Mouse (Mus musculus): Measurements from ENCODE around the gene Tcaf2. TPM values are rescaled to one million over a fixed set of nuclear protein-coding genes. Genes with fewer than 3 reads are reported as not detected.

Tcaf2 gene
- 3.6 and 3.7 TPM in 2 replicates for polyA plus RNA-seq (2014; fragmentation: Nextera tagmentation; extraction: Ambion mirVana)

DNA sequence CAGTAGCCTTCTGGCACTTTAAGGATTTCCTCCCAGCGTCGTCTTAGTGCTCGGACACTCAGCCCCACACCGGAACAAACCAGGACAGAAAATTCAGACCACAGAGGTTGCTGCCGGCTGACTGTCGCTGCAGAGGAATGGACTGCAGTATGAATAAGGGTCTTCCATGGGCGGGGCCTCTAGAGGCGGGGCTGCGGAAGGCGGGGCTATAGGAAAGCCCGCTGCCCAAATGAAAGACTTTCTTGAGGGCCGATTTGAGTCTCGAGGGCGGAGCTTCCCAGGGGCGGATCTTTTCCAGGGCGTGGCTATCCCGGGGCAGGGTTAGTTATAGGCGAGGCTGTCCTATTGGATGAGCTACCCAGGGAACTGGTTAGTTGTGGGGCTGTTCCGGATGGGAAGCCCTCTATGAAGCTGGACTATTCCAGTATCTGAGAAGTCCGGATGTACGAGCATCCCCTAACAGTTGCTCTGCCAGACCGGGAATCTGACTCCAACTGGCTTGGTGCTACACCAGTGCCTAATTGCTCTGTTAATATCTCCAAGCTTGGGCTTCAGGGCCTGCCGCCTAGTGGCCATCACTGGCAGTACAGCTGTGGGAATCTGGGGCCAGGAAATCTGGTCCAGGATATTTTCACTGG is at the start of gene Tcaf2:
Gene Tcaf2, minus strand, starts transcription at position 343 of the 638 bp plus-strand sequence.
- DNase-seq (peak; percentile 96), ATAC-seq (ENCODE audit: insufficient read depth) (peak; percentile 100)
- Histone ChIP-seq H3K36me3 (ENCODE audit: insufficient read depth) (no peaks in the 10 kb centered on the region), H3K4me3 (ENCODE audit: low read depth, low read length) (peak within 1 kb of the TSS; percentile 40), H3K27me3 (ENCODE audit: insufficient read depth, low read length) (no peaks in the 10 kb centered on the region), H3K4me2 (peak within 1 kb of the TSS; percentile 67), H3K4me1 (ENCODE audit: insufficient read depth) (no peaks in the 10 kb centered on the region), H3K9ac (peak within 1 kb of the TSS; percentile 41; the same call in 1 of the 2 replicates), H3K27ac (ENCODE audit: low read depth) (no peak within 1 kb of the TSS), H3K9me3 (ENCODE audit: low read depth, low read length) (no peaks in the 10 kb centered on the region)
- WGBS: 0% methylated on average over 23 of the region's 23 CpGs
- TF ChIP-seq CTCF (IDR thresholded peaks at IDR 0.05; ENCODE audit: low read depth): peak; percentile 94

DNA sequence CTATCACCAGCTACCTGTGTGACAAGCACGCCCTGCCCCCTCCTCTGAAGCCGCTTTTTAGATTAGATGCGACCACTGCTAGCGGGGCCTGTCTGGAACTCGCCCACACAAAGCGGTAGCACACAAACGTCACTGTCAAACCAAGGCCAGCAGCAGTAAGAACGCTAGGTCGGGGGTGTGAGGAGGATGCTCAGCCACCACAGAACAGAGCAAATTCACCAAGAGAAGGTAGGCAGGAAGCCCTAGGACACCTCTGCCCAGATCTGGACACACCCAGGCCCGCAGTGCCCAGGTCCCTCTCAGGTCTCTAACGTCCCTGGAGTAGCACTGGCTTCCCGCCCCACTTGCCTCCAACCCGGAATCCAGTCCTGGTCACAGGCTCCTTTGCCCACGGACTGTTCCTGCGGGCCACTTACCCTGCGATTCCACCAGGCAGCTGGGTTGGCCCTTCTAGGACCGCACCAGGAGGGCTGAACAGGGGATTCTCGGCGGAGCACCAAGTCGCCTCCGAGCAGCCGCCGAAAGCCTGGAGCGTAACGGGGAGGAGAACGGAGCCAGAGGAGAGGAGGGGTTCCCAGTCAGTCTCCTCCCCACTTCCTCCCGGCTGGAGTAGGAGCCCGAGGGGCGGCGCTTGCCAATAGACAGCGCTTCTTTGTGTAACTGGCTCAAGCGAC is 47.6 kb upstream of the Tcaf2 start:
- no peaks in the 10 kb centered on the region for H3K27me3 ChIP-seq (ENCODE audit: insufficient read depth, low read length)
- ATAC-seq (ENCODE audit: insufficient read depth): peak; percentile 95
- H3K4me1 ChIP-seq (ENCODE audit: insufficient read depth): peaks cover 5% of the 10 kb centered on the region; the same call in 1 of the 2 replicates
- H3K4me2 ChIP-seq: peak overlapping the region; percentile 85
- peaks cover 11% of the 10 kb centered on the region for H3K36me3 ChIP-seq (ENCODE audit: insufficient read depth)
- no peaks in the 10 kb centered on the region for H3K9me3 ChIP-seq (ENCODE audit: low read depth, low read length)
- TF ChIP-seq CTCF (IDR thresholded peaks at IDR 0.05; ENCODE audit: low read depth): no peak
- H3K4me3 ChIP-seq (ENCODE audit: low read depth, low read length): peak overlapping the region; percentile 74
- under 1% methylated on average over 32 of the region's 32 CpGs for WGBS
- H3K27ac ChIP-seq (ENCODE audit: low read depth): peak overlapping the region; percentile 96
- DNase-seq: peak; percentile 92
- H3K9ac ChIP-seq: peak overlapping the region; percentile 84

DNA sequence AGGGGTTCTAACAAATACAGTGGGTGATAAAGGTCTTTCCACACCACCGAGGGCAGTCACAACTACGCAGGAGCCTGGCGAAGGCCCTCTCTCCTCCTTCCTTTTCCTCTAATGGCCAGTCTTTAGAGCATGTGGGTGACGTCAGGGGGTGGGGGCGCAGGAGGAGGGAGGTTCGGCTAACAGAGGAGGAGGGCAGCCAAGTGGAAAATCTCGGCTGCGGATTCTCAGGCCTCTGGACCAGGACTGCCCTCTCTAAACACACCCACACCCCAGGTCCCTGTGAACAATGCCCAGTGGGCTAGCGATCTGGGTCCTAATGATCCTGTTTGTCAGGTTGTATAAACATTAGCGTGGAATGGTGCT is 47.1 kb upstream of the Tcaf2 start:
- H3K9ac ChIP-seq: peak overlapping the region; percentile 84
- peaks cover 5% of the 10 kb centered on the region; the same call in 1 of the 2 replicates for H3K4me1 ChIP-seq (ENCODE audit: insufficient read depth)
- peaks cover 11% of the 10 kb centered on the region for H3K36me3 ChIP-seq (ENCODE audit: insufficient read depth)
- ATAC-seq (ENCODE audit: insufficient read depth): peak; percentile 88
- H3K27me3 ChIP-seq (ENCODE audit: insufficient read depth, low read length): no peaks in the 10 kb centered on the region
- peak overlapping the region; percentile 74 for H3K4me3 ChIP-seq (ENCODE audit: low read depth, low read length)
- H3K4me2 ChIP-seq: peak overlapping the region; percentile 85
- no peaks in the 10 kb centered on the region for H3K9me3 ChIP-seq (ENCODE audit: low read depth, low read length)
- peak overlapping the region; percentile 96 for H3K27ac ChIP-seq (ENCODE audit: low read depth)
- DNase-seq: peak; percentile 82
- 0% methylated on average over 9 of the region's 10 CpGs for WGBS
- no peak for TF ChIP-seq CTCF (IDR thresholded peaks at IDR 0.05; ENCODE audit: low read depth)

DNA sequence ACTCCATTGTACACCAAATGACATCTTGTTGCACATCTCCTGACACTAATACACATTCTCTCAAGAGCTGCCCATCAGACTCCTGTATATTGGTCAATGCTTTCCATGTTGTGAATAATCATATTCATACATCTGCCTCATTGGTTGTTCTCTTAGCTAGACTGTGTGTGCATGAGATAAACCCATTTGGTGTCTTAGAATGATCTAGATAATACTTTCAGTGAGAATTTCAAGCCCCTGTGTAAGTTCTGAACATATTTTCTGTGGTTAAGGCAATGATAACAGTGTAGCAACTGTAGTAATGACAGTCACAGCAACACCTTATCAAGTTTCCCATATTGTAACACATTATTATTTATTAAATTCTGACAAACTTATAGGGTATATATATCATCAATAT is 44.7 kb upstream of the Tcaf2 start:
- no peak for ATAC-seq (ENCODE audit: insufficient read depth)
- Histone ChIP-seq H3K4me2 (no peak overlapping the region), H3K9ac (no peak overlapping the region), H3K27me3 (ENCODE audit: insufficient read depth, low read length) (no peaks in the 10 kb centered on the region), H3K9me3 (ENCODE audit: low read depth, low read length) (no peaks in the 10 kb centered on the region), H3K27ac (ENCODE audit: low read depth) (no peak overlapping the region), H3K4me3 (ENCODE audit: low read depth, low read length) (no peak overlapping the region), H3K4me1 (ENCODE audit: insufficient read depth) (peaks cover 5% of the 10 kb centered on the region; the same call in 1 of the 2 replicates), H3K36me3 (ENCODE audit: insufficient read depth) (peaks cover 26% of the 10 kb centered on the region)
- TF ChIP-seq CTCF (IDR thresholded peaks at IDR 0.05; ENCODE audit: low read depth): no peak
- no peak for DNase-seq

- Histone ChIP-seq H3K4me1 (ENCODE audit: insufficient read depth) (peaks cover 5% of the 10 kb centered on the region; the same call in 1 of the 2 replicates), H3K4me2 (no peak overlapping the region), H3K9ac (no peak overlapping the region), H3K4me3 (ENCODE audit: low read depth, low read length) (no peak overlapping the region), H3K27me3 (ENCODE audit: insufficient read depth, low read length) (no peaks in the 10 kb centered on the region), H3K36me3 (ENCODE audit: insufficient read depth) (peaks cover 37% of the 10 kb centered on the region), H3K27ac (ENCODE audit: low read depth) (no peak overlapping the region), H3K9me3 (ENCODE audit: low read depth, low read length) (no peaks in the 10 kb centered on the region)
- 85% methylated on average over 5 of the region's 5 CpGs for WGBS
- DNase-seq (no peak), ATAC-seq (ENCODE audit: insufficient read depth) (no peak)
- peak; percentile 12; the same call in 1 of the 2 replicates for TF ChIP-seq CTCF (IDR thresholded peaks at IDR 0.05; ENCODE audit: low read depth)
Measured at GRCm38 (mm10) chr6:42687907-42688306, 42.9 kb upstream of the Tcaf2 start.

DNA sequence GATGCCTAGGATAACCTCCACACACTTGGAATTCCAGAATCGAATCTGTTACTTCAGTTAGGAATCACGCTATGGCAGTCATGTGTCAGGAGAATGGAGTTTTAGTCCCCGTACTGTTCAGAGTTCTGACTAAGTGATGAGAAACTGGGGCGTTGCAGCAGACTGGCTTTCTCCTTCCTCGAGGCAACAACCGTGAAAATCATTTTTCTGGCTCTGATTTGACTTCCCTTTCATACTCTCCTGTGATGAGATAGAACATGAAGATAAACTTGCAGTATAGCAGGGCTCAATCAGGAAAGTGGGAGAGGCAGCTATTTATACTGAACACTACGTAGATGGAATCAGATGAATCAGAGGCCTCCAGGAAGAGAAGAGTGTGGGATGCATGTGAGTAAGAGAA is 35.0 kb upstream of the Tcaf2 start:
- no peak for TF ChIP-seq CTCF (IDR thresholded peaks at IDR 0.05; ENCODE audit: low read depth)
- H3K36me3 ChIP-seq (ENCODE audit: insufficient read depth): peaks cover 64% of the 10 kb centered on the region

DNA sequence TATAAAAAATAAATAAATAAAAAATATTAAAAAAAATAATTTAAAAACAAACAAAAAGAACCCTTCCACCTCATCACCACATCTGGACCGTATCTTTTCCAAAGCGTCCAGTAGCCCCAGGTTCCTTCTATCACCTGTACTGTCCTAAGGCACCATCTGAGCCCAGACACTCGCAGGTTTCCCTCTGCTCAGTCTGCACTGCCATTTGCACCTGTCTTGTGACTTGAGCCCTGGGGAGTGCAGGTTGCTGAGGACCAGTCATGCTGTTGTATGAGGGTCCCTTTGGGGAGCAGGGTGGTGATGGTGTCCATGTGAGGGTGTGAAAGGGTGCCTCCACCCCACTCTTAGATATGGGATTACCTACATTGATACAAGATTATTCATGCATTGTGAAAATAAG is 31.0 kb upstream of the Tcaf2 start:
- Histone ChIP-seq H3K36me3 (ENCODE audit: insufficient read depth) (peaks cover 81% of the 10 kb centered on the region), H3K4me1 (ENCODE audit: insufficient read depth) (no peaks in the 10 kb centered on the region), H3K4me2 (no peak overlapping the region), H3K9ac (no peak overlapping the region), H3K27me3 (ENCODE audit: insufficient read depth, low read length) (no peaks in the 10 kb centered on the region), H3K4me3 (ENCODE audit: low read depth, low read length) (no peak overlapping the region), H3K27ac (ENCODE audit: low read depth) (no peak overlapping the region), H3K9me3 (ENCODE audit: low read depth, low read length) (no peaks in the 10 kb centered on the region)
- 88% methylated on average over 3 of the region's 3 CpGs for WGBS
- DNase-seq: no peak
- no peak for ATAC-seq (ENCODE audit: insufficient read depth)
- TF ChIP-seq CTCF (IDR thresholded peaks at IDR 0.05; ENCODE audit: low read depth): no peak

More for the DNA sequence above, 35.0 kb upstream of the Tcaf2 start:
- Histone ChIP-seq H3K9ac (no peak overlapping the region), H3K4me2 (no peak overlapping the region), H3K4me1 (ENCODE audit: insufficient read depth) (no peaks in the 10 kb centered on the region), H3K9me3 (ENCODE audit: low read depth, low read length) (no peaks in the 10 kb centered on the region), H3K27me3 (ENCODE audit: insufficient read depth, low read length) (no peaks in the 10 kb centered on the region), H3K27ac (ENCODE audit: low read depth) (no peak overlapping the region), H3K4me3 (ENCODE audit: low read depth, low read length) (no peak overlapping the region)
- 78% methylated on average over 7 of the region's 7 CpGs for WGBS
- no peak for DNase-seq
- no peak for ATAC-seq (ENCODE audit: insufficient read depth)
